Mouse (Mus musculus) testis, adult 2 months (tissue): ENCODE results near the gene Zp1. TPM values are rescaled to one million over a fixed set of nuclear protein-coding genes. Genes with fewer than 3 reads are reported as not detected.
A peak's percentile ranks its signal among the peaks of the same experiment; 100 is the strongest.

Experiments used
- H3K27ac ChIP-seq: fragments of 200-500 bp; 2 replicates; pipeline ENCODE4 v1.5.1; 2012; ENCODE audit warnings: low read depth, low read length; ENCODE audit not compliant: control insufficient read depth, insufficient read depth
- H3K27me3 ChIP-seq: fragments of 200-500 bp; 2 replicates; pipeline ENCODE4 v1.6.1; 2012; ENCODE audit warnings: mild to moderate bottlenecking, low read length, moderate library complexity; ENCODE audit not compliant: control insufficient read depth, insufficient read depth
- H3K36me3 ChIP-seq: fragments of 200-500 bp; 2 replicates; pipeline ENCODE4 v1.6.1; 2012; ENCODE audit warnings: mild to moderate bottlenecking, low read length; ENCODE audit not compliant: control insufficient read depth, insufficient read depth
- H3K4me1 ChIP-seq: fragments of 200-500 bp; 2 replicates; pipeline ENCODE4 v1.6.1; 2012; ENCODE audit warnings: low read length; ENCODE audit not compliant: control insufficient read depth, insufficient read depth
- H3K4me3 ChIP-seq: fragments of 200-500 bp; 2 replicates; pipeline ENCODE4 v1.5.1; 2012; ENCODE audit warnings: low read depth, mild to moderate bottlenecking, low read length, moderate library complexity, mixed read lengths; ENCODE audit not compliant: control insufficient read depth
- CTCF ChIP-seq: fragments of 200-500 bp; IDR thresholded peaks from 2 replicates; pipeline ENCODE4 v1.5.1; 2012; ENCODE audit warnings: low read depth, mild to moderate bottlenecking, inconsistent platforms, low read length, moderate library complexity; ENCODE audit not compliant: control insufficient read depth, insufficient read depth, insufficient replicate concordance
- POLR2A ChIP-seq: fragments of 200-500 bp; IDR thresholded peaks from 2 replicates; pipeline ENCODE4 v1.6.1; 2012; ENCODE audit warnings: low read depth, mild to moderate bottlenecking, inconsistent platforms, low read length, moderate library complexity; ENCODE audit not compliant: control insufficient read depth
- polyA plus RNA-seq: library from polyadenylated mRNA; depleted of rRNA; stranded (reverse); fragments of >200 nt; gene quantifications from 2 replicates; pipeline ENCODE4 v1.2.3, GENCODE M21; 2012

Zp1 gene
- polyA plus RNA-seq, 1 experiment: 0.15 TPM

- H3K4me3 ChIP-seq: peak overlapping the region; percentile 85
- TF ChIP-seq CTCF: no peak
- TF ChIP-seq POLR2A: no peak
- no peaks in the 10 kb centered on the region for H3K27me3 ChIP-seq
- peak overlapping the region; percentile 75 for H3K27ac ChIP-seq
- peaks cover 8% of the 10 kb centered on the region for H3K36me3 ChIP-seq
- peaks cover 5% of the 10 kb centered on the region for H3K4me1 ChIP-seq
Measured at GRCm38 (mm10) chr19:10895708-10896107, 24.7 kb downstream of the Zp1 start.

- Histone ChIP-seq H3K4me3 (peak within 1 kb of the TSS; percentile 85), H3K4me1 (peaks cover 5% of the 10 kb centered on the region), H3K27ac (peak within 1 kb of the TSS; percentile 75), H3K36me3 (peaks cover 5% of the 10 kb centered on the region), H3K27me3 (no peaks in the 10 kb centered on the region)
- TF ChIP-seq CTCF (no peak), POLR2A (peak; percentile 93)
Measured at GRCm38 (mm10) chr19:10895016-10895528, 25.4 kb downstream of the Zp1 start, which contains the start of gene Prpf19. TSS of gene Prpf19 (plus strand) at chr19:10895231.

DNA sequence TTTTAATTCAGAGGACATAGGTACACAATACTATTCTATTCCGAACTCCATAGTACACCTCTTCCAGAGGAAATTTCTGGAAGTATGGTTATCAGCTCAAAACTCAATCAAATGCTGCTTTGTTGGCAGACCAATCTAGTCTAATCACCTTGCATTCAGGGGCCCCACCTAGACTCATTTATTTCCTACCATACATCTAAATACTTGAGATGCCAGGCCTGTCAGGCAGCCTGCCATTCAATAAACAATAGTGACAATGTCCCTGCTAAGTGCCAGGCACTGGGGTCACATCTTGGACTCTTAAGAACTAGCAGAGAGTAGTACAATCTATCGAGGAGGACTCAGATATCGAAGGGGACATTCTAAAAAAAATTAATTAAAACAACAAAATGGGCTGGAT is 28.2 kb downstream of the Zp1 start:
- Histone ChIP-seq H3K4me3 (no peak overlapping the region), H3K27me3 (no peaks in the 10 kb centered on the region), H3K4me1 (peaks cover 5% of the 10 kb centered on the region), H3K36me3 (no peaks in the 10 kb centered on the region), H3K27ac (no peak overlapping the region)
- no peak for TF ChIP-seq POLR2A
- no peak for TF ChIP-seq CTCF

- no peaks in the 10 kb centered on the region for H3K36me3 ChIP-seq
- TF ChIP-seq POLR2A: peak; percentile 33
- TF ChIP-seq CTCF: no peak
- H3K4me3 ChIP-seq: peak within 1 kb of the TSS; percentile 84
- H3K27me3 ChIP-seq: no peaks in the 10 kb centered on the region
- peak within 1 kb of the TSS; percentile 76 for H3K27ac ChIP-seq
- peaks cover 8% of the 10 kb centered on the region for H3K4me1 ChIP-seq
Measured at GRCm38 (mm10) chr19:10881426-10882154, 38.8 kb downstream of the Zp1 start, which contains the start of gene Tmem109. TSS of gene Tmem109 (minus strand) at chr19:10882001.

- peak overlapping the region; percentile 84 for H3K4me3 ChIP-seq
- peak overlapping the region; percentile 46; the same call in 1 of the 2 replicates for H3K27ac ChIP-seq
- TF ChIP-seq POLR2A (no peak), CTCF (no peak)
- no peaks in the 10 kb centered on the region for H3K36me3 ChIP-seq
- no peaks in the 10 kb centered on the region for H3K27me3 ChIP-seq
- peaks cover 8% of the 10 kb centered on the region for H3K4me1 ChIP-seq
Measured at GRCm38 (mm10) chr19:10880975-10881425, 39.4 kb downstream of the Zp1 start.

DNA sequence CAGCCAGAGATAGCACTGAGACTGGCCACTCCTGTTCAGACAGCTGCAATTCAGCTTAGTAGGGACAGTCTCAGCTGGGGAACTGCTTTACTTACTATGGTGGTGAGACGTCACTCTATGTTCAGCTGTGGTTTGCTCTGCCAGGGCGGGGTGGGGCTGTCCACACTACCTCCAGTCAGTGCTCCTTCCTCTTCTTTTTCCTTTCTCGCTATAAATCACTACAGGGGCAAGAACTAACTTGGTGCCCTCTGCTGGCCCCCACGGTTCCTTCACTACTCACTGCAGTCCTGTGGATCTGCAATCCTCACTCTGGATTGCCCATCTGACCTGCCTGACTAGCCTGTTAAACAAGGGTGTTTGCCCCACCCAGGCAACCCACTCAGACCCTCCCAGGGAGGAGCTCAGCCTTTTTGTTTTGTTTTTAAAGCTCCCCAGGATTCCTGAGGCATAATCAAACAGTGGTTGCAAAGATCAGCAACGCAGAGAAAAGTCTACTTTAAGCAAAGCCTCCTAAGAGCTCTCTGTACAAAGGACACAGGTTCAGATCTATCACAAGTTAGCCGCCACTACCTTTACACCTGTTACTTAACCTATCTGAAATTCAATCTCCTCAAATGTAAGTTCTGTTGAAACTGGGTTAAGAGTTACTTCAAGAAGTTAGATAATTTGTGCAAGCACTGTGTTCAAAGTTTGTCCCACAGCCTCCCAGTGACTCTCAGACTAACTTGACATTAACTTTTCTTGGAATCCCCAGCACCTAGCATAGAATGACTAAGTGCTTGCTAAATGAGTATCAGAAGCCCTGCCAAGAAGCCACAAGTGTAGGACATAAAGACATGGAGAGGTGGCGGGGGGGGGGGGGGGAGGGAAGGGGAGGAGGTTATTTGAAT is 40.1 kb downstream of the Zp1 start:
- TF ChIP-seq CTCF (peak; percentile 9; the same call in 1 of the 2 replicates), POLR2A (no peak)
- Histone ChIP-seq H3K27me3 (no peaks in the 10 kb centered on the region), H3K27ac (no peak overlapping the region), H3K4me1 (peaks cover 8% of the 10 kb centered on the region), H3K4me3 (peak overlapping the region; percentile 60), H3K36me3 (no peaks in the 10 kb centered on the region)
